Mouse (Mus musculus): ENCODE measurements around the gene Tiprl.
A peak's percentile ranks its signal among the peaks of the same experiment; 100 is the strongest.

Gene Tiprl

GRCm38 (mm10) chr1:165193426-165193825, 43.4 kb downstream of the Tiprl start:
- Histone ChIP-seq H3K27me3 (ENCODE audit: control insufficient read depth, insufficient read depth, low read length, poor library complexity, severe bottlenecking) (no peaks in the 10 kb centered on the region), H3K36me3 (ENCODE audit: control insufficient read depth, insufficient read depth, low read length, poor library complexity, severe bottlenecking) (no peaks in the 10 kb centered on the region)
- peak; percentile 29 for DNase-seq (ENCODE audit: low read depth, low spot score)

- Histone ChIP-seq H3K36me3 (ENCODE audit: control insufficient read depth, insufficient read depth, low read length, poor library complexity, severe bottlenecking) (no peaks in the 10 kb centered on the region), H3K27me3 (ENCODE audit: control insufficient read depth, insufficient read depth, low read length, poor library complexity, severe bottlenecking) (no peaks in the 10 kb centered on the region)
- DNase-seq (ENCODE audit: low read depth, low spot score): no peak
Measured at GRCm38 (mm10) chr1:165192714-165193264, 44.0 kb downstream of the Tiprl start.

GRCm38 (mm10) chr1:165192102-165192501, 44.7 kb downstream of the Tiprl start:
- peak; percentile 40 for DNase-seq (ENCODE audit: low read depth, low spot score)
- H3K36me3 ChIP-seq (ENCODE audit: control insufficient read depth, insufficient read depth, low read length, poor library complexity, severe bottlenecking): no peaks in the 10 kb centered on the region; the same call in 1 of the 2 replicates
- no peaks in the 10 kb centered on the region for H3K27me3 ChIP-seq (ENCODE audit: control insufficient read depth, insufficient read depth, low read length, poor library complexity, severe bottlenecking)

DNA sequence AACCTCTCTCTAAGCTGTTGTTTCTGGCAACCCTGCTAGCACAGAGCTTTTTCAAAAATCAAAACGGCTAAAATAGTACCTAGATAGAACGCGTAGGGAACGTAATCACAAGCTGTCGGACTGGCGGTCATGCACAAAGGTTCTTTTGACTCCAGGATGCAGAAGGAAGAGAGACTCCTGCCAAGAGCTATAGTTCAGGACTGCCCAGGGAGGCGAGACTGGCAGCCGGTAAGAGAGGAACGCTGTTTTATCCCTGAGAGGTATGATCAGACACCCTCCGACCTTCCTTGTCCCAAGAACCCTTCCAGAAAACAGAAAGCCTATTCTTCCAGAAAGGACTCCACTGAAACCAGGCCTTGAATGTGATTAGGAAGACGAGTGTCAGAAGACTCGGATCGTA, 45.2 kb downstream of the Tiprl start:
- no peak for DNase-seq (ENCODE audit: low read depth, low spot score)
- no peaks in the 10 kb centered on the region; the same call in 1 of the 2 replicates for H3K36me3 ChIP-seq (ENCODE audit: control insufficient read depth, insufficient read depth, low read length, poor library complexity, severe bottlenecking)

GRCm38 (mm10) chr1:165190571-165191273, 46.1 kb downstream of the Tiprl start:
- Histone ChIP-seq H3K27me3 (ENCODE audit: control insufficient read depth, insufficient read depth, low read length, poor library complexity, severe bottlenecking) (no peaks in the 10 kb centered on the region), H3K36me3 (ENCODE audit: control insufficient read depth, insufficient read depth, low read length, poor library complexity, severe bottlenecking) (no peaks in the 10 kb centered on the region; the same call in 1 of the 2 replicates)
- DNase-seq (ENCODE audit: low read depth, low spot score): no peak

More for the DNA sequence above, 45.2 kb downstream of the Tiprl start:
- no peaks in the 10 kb centered on the region for H3K27me3 ChIP-seq (ENCODE audit: control insufficient read depth, insufficient read depth, low read length, poor library complexity, severe bottlenecking)

- no peak for DNase-seq (ENCODE audit: low read depth, low spot score)
- no peaks in the 10 kb centered on the region; the same call in 1 of the 2 replicates for H3K36me3 ChIP-seq (ENCODE audit: control insufficient read depth, insufficient read depth, low read length, poor library complexity, severe bottlenecking)
- H3K27me3 ChIP-seq (ENCODE audit: control insufficient read depth, insufficient read depth, low read length, poor library complexity, severe bottlenecking): no peaks in the 10 kb centered on the region
Measured at GRCm38 (mm10) chr1:165190068-165190467, 46.7 kb downstream of the Tiprl start.

- H3K27me3 ChIP-seq (ENCODE audit: control insufficient read depth, insufficient read depth, low read length, poor library complexity, severe bottlenecking): no peaks in the 10 kb centered on the region
- H3K36me3 ChIP-seq (ENCODE audit: control insufficient read depth, insufficient read depth, low read length, poor library complexity, severe bottlenecking): no peaks in the 10 kb centered on the region; the same call in 1 of the 2 replicates
- peak; percentile 46 for DNase-seq (ENCODE audit: low read depth, low spot score)
Measured at GRCm38 (mm10) chr1:165188806-165189580, 47.8 kb downstream of the Tiprl start.

GRCm38 (mm10) chr1:165187357-165187756, 49.4 kb downstream of the Tiprl start:
- DNase-seq (ENCODE audit: low read depth, low spot score): peak; percentile 23
- Histone ChIP-seq H3K27me3 (ENCODE audit: control insufficient read depth, insufficient read depth, low read length, poor library complexity, severe bottlenecking) (no peaks in the 10 kb centered on the region), H3K36me3 (ENCODE audit: control insufficient read depth, insufficient read depth, low read length, poor library complexity, severe bottlenecking) (no peaks in the 10 kb centered on the region; the same call in 1 of the 2 replicates)

GRCm38 (mm10) chr1:165186491-165186890, 50.3 kb downstream of the Tiprl start:
- Histone ChIP-seq H3K27me3 (ENCODE audit: control insufficient read depth, insufficient read depth, low read length, poor library complexity, severe bottlenecking) (no peaks in the 10 kb centered on the region), H3K36me3 (ENCODE audit: control insufficient read depth, insufficient read depth, low read length, poor library complexity, severe bottlenecking) (no peaks in the 10 kb centered on the region; the same call in 1 of the 2 replicates)
- DNase-seq (ENCODE audit: low read depth, low spot score): no peak

DNA sequence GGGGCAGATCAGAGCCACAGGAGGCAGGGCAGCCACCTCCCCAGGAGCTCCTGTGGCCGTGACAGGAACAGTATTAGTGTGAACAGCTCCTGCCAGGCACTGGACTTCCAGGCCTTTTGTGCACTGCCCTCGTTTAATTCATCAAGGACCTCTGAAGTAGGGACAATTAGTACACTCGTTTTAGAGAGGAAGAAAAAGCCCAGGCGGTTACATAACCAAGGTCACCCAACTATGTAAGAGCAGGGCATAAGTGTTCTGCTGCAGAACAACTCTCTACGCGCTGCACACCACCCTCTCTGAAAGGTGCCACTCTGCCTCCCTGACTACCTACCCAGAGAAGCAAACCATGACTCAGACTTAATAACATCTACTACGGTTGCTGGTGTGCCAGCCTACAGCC, 51.7 kb downstream of the Tiprl start:
- DNase-seq (ENCODE audit: low read depth, low spot score): no peak
- no peaks in the 10 kb centered on the region; the same call in 1 of the 2 replicates for H3K36me3 ChIP-seq (ENCODE audit: control insufficient read depth, insufficient read depth, low read length, poor library complexity, severe bottlenecking)
- no peaks in the 10 kb centered on the region for H3K27me3 ChIP-seq (ENCODE audit: control insufficient read depth, insufficient read depth, low read length, poor library complexity, severe bottlenecking)

DNA sequence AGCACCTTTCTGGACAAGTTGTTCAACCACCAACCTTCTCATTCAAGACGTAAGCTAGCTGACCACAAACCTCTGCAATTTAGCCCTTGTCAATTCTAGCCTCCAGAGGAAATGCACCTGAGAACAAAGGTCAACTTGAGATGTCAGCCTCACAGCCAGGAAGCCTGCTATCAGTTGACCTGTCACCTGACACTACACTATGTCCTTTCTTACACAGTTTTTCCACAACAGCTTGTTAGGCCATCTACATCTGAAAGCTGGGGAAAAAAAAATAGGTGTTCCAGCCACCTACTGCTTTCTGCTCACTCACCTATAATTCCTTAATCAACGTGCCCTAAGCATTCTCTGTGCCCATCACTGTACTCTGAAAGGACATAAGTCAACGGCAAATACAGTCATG, 52.6 kb downstream of the Tiprl start:
- DNase-seq (ENCODE audit: low read depth, low spot score): no peak
- no peaks in the 10 kb centered on the region; the same call in 1 of the 2 replicates for H3K36me3 ChIP-seq (ENCODE audit: control insufficient read depth, insufficient read depth, low read length, poor library complexity, severe bottlenecking)
- H3K27me3 ChIP-seq (ENCODE audit: control insufficient read depth, insufficient read depth, low read length, poor library complexity, severe bottlenecking): no peaks in the 10 kb centered on the region

GRCm38 (mm10) chr1:165183400-165183799, 53.4 kb downstream of the Tiprl start:
- H3K36me3 ChIP-seq (ENCODE audit: control insufficient read depth, insufficient read depth, low read length, poor library complexity, severe bottlenecking): no peaks in the 10 kb centered on the region; the same call in 1 of the 2 replicates
- DNase-seq (ENCODE audit: low read depth, low spot score): no peak
- H3K27me3 ChIP-seq (ENCODE audit: control insufficient read depth, insufficient read depth, low read length, poor library complexity, severe bottlenecking): no peaks in the 10 kb centered on the region

DNA sequence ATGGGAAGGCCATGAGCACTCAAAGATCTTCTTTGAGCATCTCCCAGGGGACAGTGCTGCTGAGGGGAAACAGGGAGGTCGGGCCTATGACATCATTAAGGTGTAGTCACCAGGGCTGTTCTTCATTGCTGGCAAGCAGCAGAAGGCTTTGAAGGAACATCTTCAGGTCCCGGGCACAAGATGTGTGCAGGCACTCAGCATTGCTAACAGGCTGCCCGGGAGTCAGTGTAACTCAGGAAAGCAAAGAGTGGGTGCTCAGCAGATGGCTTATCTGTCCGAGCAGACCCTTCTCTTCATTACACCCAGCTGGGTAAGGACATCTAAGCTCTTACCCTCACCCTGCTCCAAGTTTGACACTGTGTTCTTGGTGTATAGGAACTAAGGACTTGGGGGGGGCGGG, 57.5 kb downstream of the Tiprl start:
- no peaks in the 10 kb centered on the region; the same call in 1 of the 2 replicates for H3K36me3 ChIP-seq (ENCODE audit: control insufficient read depth, insufficient read depth, low read length, poor library complexity, severe bottlenecking)
- H3K27me3 ChIP-seq (ENCODE audit: control insufficient read depth, insufficient read depth, low read length, poor library complexity, severe bottlenecking): no peaks in the 10 kb centered on the region
- DNase-seq (ENCODE audit: low read depth, low spot score): no peak

GRCm38 (mm10) chr1:165178075-165178474, 58.7 kb downstream of the Tiprl start:
- no peaks in the 10 kb centered on the region; the same call in 1 of the 2 replicates for H3K36me3 ChIP-seq (ENCODE audit: control insufficient read depth, insufficient read depth, low read length, poor library complexity, severe bottlenecking)
- H3K27me3 ChIP-seq (ENCODE audit: control insufficient read depth, insufficient read depth, low read length, poor library complexity, severe bottlenecking): no peaks in the 10 kb centered on the region
- no peak for DNase-seq (ENCODE audit: low read depth, low spot score)
